Mouse (Mus musculus) heart, postnatal 14 days (tissue): ENCODE results near the gene Smtnl2. TPM values are rescaled to one million over a fixed set of nuclear protein-coding genes. Genes with fewer than 3 reads are reported as not detected.
A peak's percentile ranks its signal among the peaks of the same experiment; 100 is the strongest.

Source experiments
- DNase-seq, 2 experiments: peaks; one replicate each; pipeline ENCODE4 v3.0.0; 2021 to 2022
- intact Hi-C: fragments of 180-260 bp; cut with DNase I; formaldehyde crosslinking; loops from one replicate; pipeline ENCODE4 v1.15.1; 2025
- total RNA-seq, 2 experiments: library from RNA; stranded (reverse); gene quantifications; 2 replicates each; pipeline ENCODE4 v1.2.3; 2021

The Smtnl2 gene
- total RNA-seq, 2 experiments from 2014 or later, result 27.1 to 30.5 TPM

- peak in 1 of 2 experiments; percentile 58 for DNase-seq
- intact Hi-C loops, result no loop called here
Measured at GRCm38 (mm10) chr11:72407574-72407973, 3.9 kb downstream of the Smtnl2 start.

GRCm38 (mm10) chr11:72407081-72407480 is 4.4 kb downstream of the Smtnl2 start:
- no peak for DNase-seq
- intact Hi-C loops, result no loop called here

GRCm38 (mm10) chr11:72406079-72406675 is 5.3 kb downstream of the Smtnl2 start:
- intact Hi-C loops, result no loop called here
- DNase-seq, result no peak

- no peak for DNase-seq
- intact Hi-C loops, result no loop called here
Measured at GRCm38 (mm10) chr11:72405532-72405931, 6.0 kb downstream of the Smtnl2 start.

- intact Hi-C loops, result no loop called here
- DNase-seq, result no peak
Measured at GRCm38 (mm10) chr11:72402969-72403368, 8.5 kb downstream of the Smtnl2 start.

- intact Hi-C loops, result no loop called here
- no peak for DNase-seq
Measured at GRCm38 (mm10) chr11:72402017-72402416, 9.5 kb downstream of the Smtnl2 start.

- intact Hi-C loops, result no loop called here
- DNase-seq, result no peak
Measured at GRCm38 (mm10) chr11:72401068-72401467, 10.4 kb downstream of the Smtnl2 start.

- no peak for DNase-seq
- intact Hi-C loops, result no loop called here
Measured at GRCm38 (mm10) chr11:72397811-72398525, 13.5 kb downstream of the Smtnl2 start.

- intact Hi-C loops, result no loop called here
- DNase-seq, result peak; percentile 92 to 93
Measured at GRCm38 (mm10) chr11:72397072-72397471, 14.4 kb downstream of the Smtnl2 start.

GRCm38 (mm10) chr11:72396621-72397020 is 14.9 kb downstream of the Smtnl2 start:
- DNase-seq, result peak; percentile 68 to 71
- intact Hi-C loops, result no loop called here

GRCm38 (mm10) chr11:72395652-72396051 is 15.9 kb downstream of the Smtnl2 start:
- intact Hi-C loops, result no loop called here
- no peak for DNase-seq

GRCm38 (mm10) chr11:72394694-72395093 is 16.8 kb downstream of the Smtnl2 start:
- intact Hi-C loops, result no loop called here
- no peak for DNase-seq

- peak; percentile 62 to 74 for DNase-seq
- intact Hi-C loops, result no loop called here
Measured at GRCm38 (mm10) chr11:72393669-72394068, 17.8 kb downstream of the Smtnl2 start.

- intact Hi-C loops, result no loop called here
- no peak for DNase-seq
Measured at GRCm38 (mm10) chr11:72393243-72393642, 18.3 kb downstream of the Smtnl2 start.

GRCm38 (mm10) chr11:72391181-72391580 is 20.3 kb downstream of the Smtnl2 start:
- DNase-seq, result no peak
- intact Hi-C loops, result no loop called here

- intact Hi-C loops, result no loop called here
- DNase-seq, result no peak
Measured at GRCm38 (mm10) chr11:72389407-72390142, 21.9 kb downstream of the Smtnl2 start.

GRCm38 (mm10) chr11:72388113-72388529 is 23.4 kb downstream of the Smtnl2 start:
- no peak for DNase-seq
- intact Hi-C loops, result no loop called here

GRCm38 (mm10) chr11:72379351-72379750 is 32.2 kb downstream of the Smtnl2 start:
- intact Hi-C loops, result no loop called here

GRCm38 (mm10) chr11:72378222-72378621 is 33.3 kb downstream of the Smtnl2 start:
- intact Hi-C loops, result no loop called here
- DNase-seq, result no peak

More at GRCm38 (mm10) chr11:72379351-72379750, 32.2 kb downstream of the Smtnl2 start:
- DNase-seq, result no peak

- no peak for DNase-seq
- intact Hi-C loops, result no loop called here
Measured at GRCm38 (mm10) chr11:72376562-72376961, 35.0 kb downstream of the Smtnl2 start.

- intact Hi-C loops, result loop anchor here (1.0 kb wide), 1 partner anchor 58 kb away; no protein-coding TSS in a partner anchor
- no peak for DNase-seq
Measured at GRCm38 (mm10) chr11:72369904-72370672, 41.4 kb downstream of the Smtnl2 start.
